Mouse (Mus musculus): ENCODE measurements at regions not wholly inside any gene's neighbourhood (a gene's known extent, or its start where the extent isn't known, plus 50 kb on each side); places are given as distances from the start of the nearest gene placed in this dataset.
A peak's percentile ranks its signal among the peaks of the same experiment; 100 is the strongest.

DNA sequence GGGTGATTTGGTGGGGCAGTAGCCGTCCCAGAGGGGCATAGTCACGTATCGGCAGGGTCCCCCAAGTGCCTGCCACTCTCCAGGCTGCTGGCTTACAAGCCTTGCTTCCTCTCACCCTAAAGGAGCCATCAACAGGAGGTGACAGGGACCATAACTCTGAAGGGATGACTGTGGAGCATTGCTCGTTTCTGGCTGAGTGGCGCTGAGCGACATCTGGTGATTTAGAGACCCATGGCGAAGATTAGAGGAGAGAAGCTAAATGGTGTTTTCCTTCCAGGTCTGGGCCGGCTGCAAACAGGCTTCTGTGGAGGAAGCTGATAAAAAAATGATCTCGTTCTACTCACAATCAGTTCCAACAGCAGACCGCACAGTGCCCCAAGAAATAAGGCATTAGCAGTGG is 193.2 kb upstream of the Sulf2 start:
- no peak overlapping the region for H3K4me2 ChIP-seq (ENCODE audit: low read depth, low read length, severe bottlenecking)
- H3K9me3 ChIP-seq (ENCODE audit: control insufficient read depth, low read length), result no peaks in the 10 kb centered on the region
- no peak overlapping the region for H3K4me3 ChIP-seq (ENCODE audit: low read depth, low read length)
- no peak overlapping the region for H3K9ac ChIP-seq (ENCODE audit: low read length)
- H3K27me3 ChIP-seq (ENCODE audit: control insufficient read depth, insufficient read depth, low read length), result no peaks in the 10 kb centered on the region; the same call in 1 of the 2 replicates
- no peak overlapping the region for H3K27ac ChIP-seq (ENCODE audit: low read depth, low read length)
- no peak for DNase-seq (ENCODE audit: low spot score)
- H3K36me3 ChIP-seq (ENCODE audit: control insufficient read depth, insufficient read depth, low read length), result no peaks in the 10 kb centered on the region
- WGBS, result 75% methylated on average over 10 of the region's 10 CpGs
- peaks cover 7% of the 10 kb centered on the region; the same call in 1 of the 2 replicates for H3K4me1 ChIP-seq (replicated peaks; ENCODE audit: control insufficient read depth, insufficient read depth, low read length)
- no peak for ATAC-seq (replicated peaks; ENCODE audit: low FRiP score)

GRCm38 (mm10) chr2:166346421-166347182 is 191.1 kb upstream of the Sulf2 start:
- no peak for DNase-seq (ENCODE audit: low spot score)
- H3K9ac ChIP-seq (ENCODE audit: low read length), result no peak overlapping the region
- no peak overlapping the region for H3K4me2 ChIP-seq (ENCODE audit: low read depth, low read length, severe bottlenecking)
- H3K4me1 ChIP-seq (replicated peaks; ENCODE audit: control insufficient read depth, insufficient read depth, low read length), result peaks cover 7% of the 10 kb centered on the region; the same call in 1 of the 2 replicates
- H3K27ac ChIP-seq (ENCODE audit: low read depth, low read length), result no peak overlapping the region
- WGBS, result 58% methylated on average over 18 of the region's 18 CpGs
- no peak overlapping the region for H3K4me3 ChIP-seq (ENCODE audit: low read depth, low read length)
- ATAC-seq (replicated peaks; ENCODE audit: low FRiP score), result 0 out of 2 replicates have a peak, but pooled peaks have one; percentile 27
- H3K9me3 ChIP-seq (ENCODE audit: control insufficient read depth, low read length), result no peaks in the 10 kb centered on the region
- no peaks in the 10 kb centered on the region for H3K36me3 ChIP-seq (ENCODE audit: control insufficient read depth, insufficient read depth, low read length)
- H3K27me3 ChIP-seq (ENCODE audit: control insufficient read depth, insufficient read depth, low read length), result peaks cover 3% of the 10 kb centered on the region; the same call in 1 of the 2 replicates

DNA sequence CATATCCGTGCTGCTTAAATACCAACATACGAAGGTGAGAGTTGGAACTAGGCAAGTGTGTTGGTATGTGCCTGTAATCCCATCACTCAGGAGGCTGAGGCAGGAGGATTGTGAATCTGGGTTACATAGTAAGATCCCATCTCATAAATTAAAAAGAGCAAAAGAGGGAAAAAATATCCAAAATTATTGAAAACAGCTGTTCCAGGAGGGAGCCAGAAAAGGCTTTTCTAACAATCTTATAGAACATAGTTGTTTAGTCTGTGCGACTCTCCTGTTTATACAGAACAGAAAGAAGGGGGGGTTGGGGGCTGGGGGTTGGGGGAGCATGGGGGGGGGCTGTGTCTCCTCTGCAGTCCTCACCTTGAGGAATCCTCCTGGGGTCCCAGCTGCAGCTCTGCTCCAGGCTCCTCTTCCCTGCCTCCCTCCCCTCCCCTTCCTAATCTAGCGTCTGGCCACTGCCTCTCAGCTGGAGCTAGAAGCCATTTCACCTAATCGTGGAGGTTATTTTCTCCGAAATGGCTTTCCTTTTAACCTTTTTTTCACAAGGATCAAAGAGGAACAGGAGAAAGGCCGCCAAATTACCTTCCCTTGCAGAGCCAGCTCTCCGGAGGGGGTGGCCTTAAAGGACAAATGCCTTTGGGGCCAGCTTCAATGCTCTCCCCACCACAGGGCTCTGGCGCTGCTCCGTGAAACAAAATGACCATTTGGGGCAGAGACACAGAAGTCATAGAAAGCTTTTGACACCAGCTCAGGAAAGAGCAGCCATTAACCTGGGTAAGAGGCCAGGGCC is 188.3 kb upstream of the Sulf2 start:
- Histone ChIP-seq H3K27me3 (ENCODE audit: control insufficient read depth, insufficient read depth, low read length) (peaks cover 3% of the 10 kb centered on the region; the same call in 1 of the 2 replicates), H3K9ac (ENCODE audit: low read length) (no peak overlapping the region), H3K4me2 (ENCODE audit: low read depth, low read length, severe bottlenecking) (no peak overlapping the region), H3K4me1 (replicated peaks; ENCODE audit: control insufficient read depth, insufficient read depth, low read length) (peaks cover 7% of the 10 kb centered on the region; the same call in 1 of the 2 replicates), H3K4me3 (ENCODE audit: low read depth, low read length) (no peak overlapping the region), H3K36me3 (ENCODE audit: control insufficient read depth, insufficient read depth, low read length) (no peaks in the 10 kb centered on the region), H3K27ac (ENCODE audit: low read depth, low read length) (no peak overlapping the region), H3K9me3 (ENCODE audit: control insufficient read depth, low read length) (no peaks in the 10 kb centered on the region)
- ATAC-seq (replicated peaks; ENCODE audit: low FRiP score) (no peak), DNase-seq (ENCODE audit: low spot score) (no peak)
- 21% methylated on average over 10 of the region's 10 CpGs for WGBS

DNA sequence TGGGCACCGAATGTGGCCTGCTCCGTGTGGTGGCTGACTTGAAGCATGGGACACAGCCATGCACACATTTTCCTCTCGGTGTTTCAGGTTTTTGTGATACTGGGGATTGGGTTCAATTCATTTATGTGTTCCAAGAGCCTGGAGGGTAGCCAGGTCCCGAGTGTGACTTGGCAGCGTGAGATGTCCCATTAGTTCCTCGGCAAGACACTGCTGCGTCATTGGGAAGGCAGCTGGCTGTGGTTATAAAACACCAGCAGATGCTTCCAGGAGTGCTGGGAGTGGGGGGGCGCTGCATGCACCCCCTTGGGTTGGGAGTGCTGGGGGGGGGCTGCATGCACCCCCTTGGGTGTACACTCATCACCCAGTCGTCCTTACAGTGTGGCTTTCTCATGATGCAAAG is 186.9 kb upstream of the Sulf2 start:
- Histone ChIP-seq H3K27ac (ENCODE audit: low read depth, low read length) (no peak overlapping the region), H3K27me3 (ENCODE audit: control insufficient read depth, insufficient read depth, low read length) (peaks cover 3% of the 10 kb centered on the region; the same call in 1 of the 2 replicates), H3K9ac (ENCODE audit: low read length) (no peak overlapping the region), H3K4me1 (replicated peaks; ENCODE audit: control insufficient read depth, insufficient read depth, low read length) (peaks cover 7% of the 10 kb centered on the region; the same call in 1 of the 2 replicates), H3K9me3 (ENCODE audit: control insufficient read depth, low read length) (no peaks in the 10 kb centered on the region), H3K4me2 (ENCODE audit: low read depth, low read length, severe bottlenecking) (no peak overlapping the region), H3K4me3 (ENCODE audit: low read depth, low read length) (no peak overlapping the region), H3K36me3 (ENCODE audit: control insufficient read depth, insufficient read depth, low read length) (no peaks in the 10 kb centered on the region)
- no peak for DNase-seq (ENCODE audit: low spot score)
- no peak for ATAC-seq (replicated peaks; ENCODE audit: low FRiP score)
- WGBS, result 84% methylated on average over 9 of the region's 9 CpGs

- Histone ChIP-seq H3K4me2 (ENCODE audit: low read depth, low read length, severe bottlenecking) (no peak overlapping the region), H3K9me3 (ENCODE audit: control insufficient read depth, low read length) (no peaks in the 10 kb centered on the region), H3K4me3 (ENCODE audit: low read depth, low read length) (no peak overlapping the region), H3K4me1 (replicated peaks; ENCODE audit: control insufficient read depth, insufficient read depth, low read length) (peaks cover 6% of the 10 kb centered on the region; the same call in 1 of the 2 replicates), H3K9ac (ENCODE audit: low read length) (no peak overlapping the region), H3K36me3 (ENCODE audit: control insufficient read depth, insufficient read depth, low read length) (no peaks in the 10 kb centered on the region), H3K27ac (ENCODE audit: low read depth, low read length) (no peak overlapping the region), H3K27me3 (ENCODE audit: control insufficient read depth, insufficient read depth, low read length) (0 out of 2 replicates have a peak, but pooled peaks cover 3% of the 10 kb centered on the region)
- WGBS, result 92% methylated on average over 9 of the region's 9 CpGs
- ATAC-seq (replicated peaks; ENCODE audit: low FRiP score), result no peak
- no peak for DNase-seq (ENCODE audit: low spot score)
Measured at GRCm38 (mm10) chr2:166340196-166340595, 184.7 kb upstream of the Sulf2 start.

GRCm38 (mm10) chr2:166339427-166339826 is 184.0 kb upstream of the Sulf2 start:
- Histone ChIP-seq H3K4me1 (replicated peaks; ENCODE audit: control insufficient read depth, insufficient read depth, low read length) (peaks cover 6% of the 10 kb centered on the region; the same call in 1 of the 2 replicates), H3K4me2 (ENCODE audit: low read depth, low read length, severe bottlenecking) (no peak overlapping the region), H3K27me3 (ENCODE audit: control insufficient read depth, insufficient read depth, low read length) (0 out of 2 replicates have a peak, but pooled peaks cover 3% of the 10 kb centered on the region), H3K9ac (ENCODE audit: low read length) (no peak overlapping the region), H3K36me3 (ENCODE audit: control insufficient read depth, insufficient read depth, low read length) (no peaks in the 10 kb centered on the region), H3K4me3 (ENCODE audit: low read depth, low read length) (no peak overlapping the region), H3K27ac (ENCODE audit: low read depth, low read length) (no peak overlapping the region), H3K9me3 (ENCODE audit: control insufficient read depth, low read length) (no peaks in the 10 kb centered on the region)
- ATAC-seq (replicated peaks; ENCODE audit: low FRiP score) (no peak), DNase-seq (ENCODE audit: low spot score) (no peak)
- 77% methylated on average over 5 of the region's 5 CpGs for WGBS

DNA sequence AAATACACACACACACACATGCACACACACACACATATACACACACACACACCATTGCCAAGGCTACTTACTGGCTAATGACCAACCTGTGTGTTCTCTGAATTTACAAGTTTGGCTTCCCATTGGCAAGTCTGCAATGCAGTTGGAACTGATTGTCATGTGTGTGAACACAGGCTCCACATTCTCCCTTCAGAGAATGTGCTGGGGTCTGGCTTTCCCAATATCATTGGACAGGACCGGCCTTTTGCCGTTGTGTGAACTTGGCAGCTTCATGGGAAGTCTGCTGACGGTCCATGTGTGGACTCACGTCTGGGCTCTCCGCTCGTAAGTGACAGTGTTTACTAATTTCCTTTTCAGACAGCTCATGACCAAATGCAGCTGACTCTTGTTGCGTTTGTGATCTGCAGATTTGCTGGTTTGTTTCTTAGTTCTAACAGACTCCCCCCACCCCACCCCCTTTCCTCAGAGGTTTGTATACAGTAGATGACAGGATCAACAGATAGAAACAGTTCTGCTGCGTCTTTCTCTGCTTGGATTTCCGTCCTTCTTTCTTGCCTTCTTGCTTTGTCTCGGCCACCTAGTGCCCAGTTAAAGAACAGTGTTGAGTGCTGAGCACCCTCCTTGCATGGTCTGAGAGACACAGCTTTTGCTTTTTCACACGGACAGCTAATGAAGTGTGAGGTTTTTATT is 183.1 kb upstream of the Sulf2 start:
- 71% methylated on average over 11 of the region's 11 CpGs for WGBS
- no peak for DNase-seq (ENCODE audit: low spot score)

GRCm38 (mm10) chr2:166337666-166338065 is 182.2 kb upstream of the Sulf2 start:
- DNase-seq (ENCODE audit: low spot score) (no peak), ATAC-seq (replicated peaks; ENCODE audit: low FRiP score) (no peak)
- no peak overlapping the region for H3K4me2 ChIP-seq (ENCODE audit: low read depth, low read length, severe bottlenecking)
- H3K4me3 ChIP-seq (ENCODE audit: low read depth, low read length), result no peak overlapping the region
- no peaks in the 10 kb centered on the region for H3K36me3 ChIP-seq (ENCODE audit: control insufficient read depth, insufficient read depth, low read length)
- H3K9ac ChIP-seq (ENCODE audit: low read length), result no peak overlapping the region
- H3K27me3 ChIP-seq (ENCODE audit: control insufficient read depth, insufficient read depth, low read length), result 0 out of 2 replicates have a peak, but pooled peaks cover 3% of the 10 kb centered on the region
- 61% methylated on average over 7 of the region's 7 CpGs for WGBS
- H3K9me3 ChIP-seq (ENCODE audit: control insufficient read depth, low read length), result no peaks in the 10 kb centered on the region
- no peak overlapping the region for H3K27ac ChIP-seq (ENCODE audit: low read depth, low read length)
- no peaks in the 10 kb centered on the region for H3K4me1 ChIP-seq (replicated peaks; ENCODE audit: control insufficient read depth, insufficient read depth, low read length)

More for the DNA sequence above, 183.1 kb upstream of the Sulf2 start:
- Histone ChIP-seq H3K9me3 (ENCODE audit: control insufficient read depth, low read length) (no peaks in the 10 kb centered on the region), H3K4me2 (ENCODE audit: low read depth, low read length, severe bottlenecking) (no peak overlapping the region), H3K4me1 (replicated peaks; ENCODE audit: control insufficient read depth, insufficient read depth, low read length) (no peaks in the 10 kb centered on the region), H3K36me3 (ENCODE audit: control insufficient read depth, insufficient read depth, low read length) (no peaks in the 10 kb centered on the region), H3K9ac (ENCODE audit: low read length) (no peak overlapping the region), H3K27ac (ENCODE audit: low read depth, low read length) (no peak overlapping the region), H3K4me3 (ENCODE audit: low read depth, low read length) (no peak overlapping the region), H3K27me3 (ENCODE audit: control insufficient read depth, insufficient read depth, low read length) (0 out of 2 replicates have a peak, but pooled peaks cover 3% of the 10 kb centered on the region)
- no peak for ATAC-seq (replicated peaks; ENCODE audit: low FRiP score)
